Mouse (Mus musculus): Measurements from ENCODE around the gene Frat1. TPM values are rescaled to one million over a fixed set of nuclear protein-coding genes. Genes with fewer than 3 reads are reported as not detected.
"Not testable (repeated sequence)": the region's sequence is repeated elsewhere in the genome, so short reads cannot be mapped to it uniquely, and the experiment has no call there.

Gene Frat1
- total and polyA plus RNA-seq, 2 experiments from 2014 or later = 26.6 to 27.0 TPM

GRCm38 (mm10) chr19:41857086-41857762 is 27.5 kb downstream of the Frat1 start:
- WGBS = 92% methylated on average over 5 of the region's 5 CpGs
- no peak for TF ChIP-seq CTCF (IDR thresholded peaks at IDR 0.05; ENCODE audit: low read depth)
- Histone ChIP-seq H3K27ac (no peak overlapping the region), H3K4me3 (ENCODE audit: low read length) (no peak overlapping the region), H3K9me3 (ENCODE audit: low read length) (no peaks in the 10 kb centered on the region), H3K9ac (replicated peaks; ENCODE audit: low read length) (no peak overlapping the region), H3K27me3 (ENCODE audit: insufficient read depth, low read length) (no peaks in the 10 kb centered on the region), H3K4me1 (ENCODE audit: insufficient read depth, low read length) (no peaks in the 10 kb centered on the region), H3K4me2 (ENCODE audit: low read depth, low read length) (no peak overlapping the region), H3K36me3 (ENCODE audit: insufficient read depth, low read length) (peaks cover 9% of the 10 kb centered on the region)
- ATAC-seq (no peak), DNase-seq (ENCODE audit: low spot score) (no peak)

GRCm38 (mm10) chr19:41857816-41858310 is 28.1 kb downstream of the Frat1 start:
- ATAC-seq = no peak
- no peak overlapping the region for H3K27ac ChIP-seq

GRCm38 (mm10) chr19:41866707-41867106 is 36.9 kb downstream of the Frat1 start:
- H3K27me3 ChIP-seq (ENCODE audit: insufficient read depth, low read length) = no peaks in the 10 kb centered on the region
- peaks cover 57% of the 10 kb centered on the region for H3K36me3 ChIP-seq (ENCODE audit: insufficient read depth, low read length)
- ATAC-seq = no peak
- no peak for TF ChIP-seq CTCF (IDR thresholded peaks at IDR 0.05; ENCODE audit: low read depth)
- no peak overlapping the region for H3K9ac ChIP-seq (replicated peaks; ENCODE audit: low read length)
- no peaks in the 10 kb centered on the region for H3K9me3 ChIP-seq (ENCODE audit: low read length)
- 84% methylated on average over 8 of the region's 8 CpGs for WGBS
- no peaks in the 10 kb centered on the region for H3K4me1 ChIP-seq (ENCODE audit: insufficient read depth, low read length)
- no peak overlapping the region for H3K4me2 ChIP-seq (ENCODE audit: low read depth, low read length)
- no peak for DNase-seq (ENCODE audit: low spot score)
- no peak overlapping the region for H3K27ac ChIP-seq
- no peak overlapping the region for H3K4me3 ChIP-seq (ENCODE audit: low read length)

More at GRCm38 (mm10) chr19:41857816-41858310, 28.1 kb downstream of the Frat1 start:
- WGBS = 85% methylated on average over 3 of the region's 3 CpGs
- H3K9ac ChIP-seq (replicated peaks; ENCODE audit: low read length) = no peak overlapping the region
- peaks cover 13% of the 10 kb centered on the region for H3K36me3 ChIP-seq (ENCODE audit: insufficient read depth, low read length)
- TF ChIP-seq CTCF (IDR thresholded peaks at IDR 0.05; ENCODE audit: low read depth) = no peak
- H3K4me1 ChIP-seq (ENCODE audit: insufficient read depth, low read length) = no peaks in the 10 kb centered on the region
- no peak for DNase-seq (ENCODE audit: low spot score)
- H3K4me3 ChIP-seq (ENCODE audit: low read length) = no peak overlapping the region
- H3K4me2 ChIP-seq (ENCODE audit: low read depth, low read length) = no peak overlapping the region
- H3K27me3 ChIP-seq (ENCODE audit: insufficient read depth, low read length) = no peaks in the 10 kb centered on the region
- no peaks in the 10 kb centered on the region for H3K9me3 ChIP-seq (ENCODE audit: low read length)

- no peak overlapping the region for H3K4me3 ChIP-seq (ENCODE audit: low read length)
- no peak overlapping the region for H3K27ac ChIP-seq
- no peak overlapping the region for H3K9ac ChIP-seq (replicated peaks; ENCODE audit: low read length)
- ATAC-seq = no peak
- H3K4me1 ChIP-seq (ENCODE audit: insufficient read depth, low read length) = no peaks in the 10 kb centered on the region
- no peak for TF ChIP-seq CTCF (IDR thresholded peaks at IDR 0.05; ENCODE audit: low read depth)
- H3K36me3 ChIP-seq (ENCODE audit: insufficient read depth, low read length) = peaks cover 56% of the 10 kb centered on the region
- 87% methylated on average over 5 of the region's 5 CpGs for WGBS
- H3K9me3 ChIP-seq (ENCODE audit: low read length) = no peaks in the 10 kb centered on the region
- DNase-seq (ENCODE audit: low spot score) = no peak
- H3K27me3 ChIP-seq (ENCODE audit: insufficient read depth, low read length) = no peaks in the 10 kb centered on the region
- H3K4me2 ChIP-seq (ENCODE audit: low read depth, low read length) = no peak overlapping the region
Measured at GRCm38 (mm10) chr19:41869296-41869695, 39.5 kb downstream of the Frat1 start.

- H3K9ac ChIP-seq (replicated peaks; ENCODE audit: low read length); ATAC-seq; H3K27ac ChIP-seq; H3K27me3 ChIP-seq (ENCODE audit: insufficient read depth, low read length); H3K4me3 ChIP-seq (ENCODE audit: low read length); DNase-seq (ENCODE audit: low spot score); H3K9me3 ChIP-seq (ENCODE audit: low read length); H3K4me2 ChIP-seq (ENCODE audit: low read depth, low read length); H3K4me1 ChIP-seq (ENCODE audit: insufficient read depth, low read length): not testable (repeated sequence)
- H3K36me3 ChIP-seq (ENCODE audit: insufficient read depth, low read length) = peaks cover 56% of the 10 kb centered on the region
- peak; percentile 8; the same call in 1 of the 2 replicates for TF ChIP-seq CTCF (IDR thresholded peaks at IDR 0.05; ENCODE audit: low read depth)
- 79% methylated on average over 5 of the region's 5 CpGs for WGBS
Measured at GRCm38 (mm10) chr19:41869946-41870345, 40.2 kb downstream of the Frat1 start.

GRCm38 (mm10) chr19:41872285-41872684 is 42.5 kb downstream of the Frat1 start:
- Histone ChIP-seq H3K4me2 (ENCODE audit: low read depth, low read length) (no peak overlapping the region), H3K4me3 (ENCODE audit: low read length) (no peak overlapping the region), H3K4me1 (ENCODE audit: insufficient read depth, low read length) (no peaks in the 10 kb centered on the region), H3K9ac (replicated peaks; ENCODE audit: low read length) (no peak overlapping the region), H3K27ac (no peak overlapping the region), H3K9me3 (ENCODE audit: low read length) (no peaks in the 10 kb centered on the region), H3K36me3 (ENCODE audit: insufficient read depth, low read length) (peaks cover 55% of the 10 kb centered on the region), H3K27me3 (ENCODE audit: insufficient read depth, low read length) (no peaks in the 10 kb centered on the region)
- no peak for TF ChIP-seq CTCF (IDR thresholded peaks at IDR 0.05; ENCODE audit: low read depth)
- 95% methylated on average over 2 of the region's 2 CpGs for WGBS
- no peak for DNase-seq (ENCODE audit: low spot score)
- ATAC-seq = no peak

GRCm38 (mm10) chr19:41874356-41874755 is 44.6 kb downstream of the Frat1 start:
- no peaks in the 10 kb centered on the region for H3K27me3 ChIP-seq (ENCODE audit: insufficient read depth, low read length)
- no peak for DNase-seq (ENCODE audit: low spot score)
- WGBS = 93% methylated on average over 14 of the region's 14 CpGs
- no peak overlapping the region for H3K4me3 ChIP-seq (ENCODE audit: low read length)
- H3K4me2 ChIP-seq (ENCODE audit: low read depth, low read length) = no peak overlapping the region
- H3K4me1 ChIP-seq (ENCODE audit: insufficient read depth, low read length) = no peaks in the 10 kb centered on the region
- ATAC-seq = no peak
- H3K27ac ChIP-seq = no peak overlapping the region
- H3K9me3 ChIP-seq (ENCODE audit: low read length) = no peaks in the 10 kb centered on the region
- TF ChIP-seq CTCF (IDR thresholded peaks at IDR 0.05; ENCODE audit: low read depth) = no peak
- no peak overlapping the region for H3K9ac ChIP-seq (replicated peaks; ENCODE audit: low read length)
- H3K36me3 ChIP-seq (ENCODE audit: insufficient read depth, low read length) = peaks cover 51% of the 10 kb centered on the region
